Mouse (Mus musculus) CH12.LX (cell line): ENCODE data around the gene Bcl2l2. TPM values are rescaled to one million over a fixed set of nuclear protein-coding genes. Genes with fewer than 3 reads are reported as not detected.

ENCODE experiments used
- DNase-seq: peaks from one replicate; pipeline ENCODE4 v3.0.0-alpha.2; 2013; ENCODE audit errors: extremely low read depth
- H3K27ac ChIP-seq: 2 replicates; pipeline ENCODE4 v1.5.1; 2012; ENCODE audit warnings: low read depth, mild to moderate bottlenecking, control low read depth, moderate library complexity; ENCODE audit not compliant: insufficient read depth
- H3K27me3 ChIP-seq: replicated peaks from 2 replicates; pipeline ENCODE3; 2012; ENCODE audit warnings: inconsistent platforms
- H3K36me3 ChIP-seq, 2 experiments: replicated peaks in 1 of 2; 2 replicates each; pipeline versions ENCODE3 to v1.6.1; 2012; ENCODE audit warnings: inconsistent platforms in 1 of 2, low read length in 1 of 2, mild to moderate bottlenecking in 1 of 2, mixed read lengths in 1 of 2, moderate library complexity in 1 of 2; ENCODE audit not compliant: control insufficient read depth in 1 of 2, insufficient read depth in 1 of 2
- H3K4me1 ChIP-seq, 2 experiments: 2 replicates each; pipeline ENCODE4 v1.6.1; 2012; ENCODE audit warnings: inconsistent platforms in 1 of 2, moderate library complexity in 1 of 2; ENCODE audit not compliant: insufficient read depth in 2 of 2, control insufficient read depth in 1 of 2
- H3K4me2 ChIP-seq: 2 replicates; pipeline ENCODE4 v1.6.1; 2012; ENCODE audit warnings: low read depth, mild to moderate bottlenecking, control low read depth; ENCODE audit not compliant: poor library complexity, insufficient read depth, severe bottlenecking
- H3K4me3 ChIP-seq, 3 experiments: fragments of 150-350 bp in 1 of 3; sonication (generic) in 1 of 3; replicated peaks in 1 of 3; 2 replicates each; pipeline versions ENCODE3 to v1.5.1; 2011 to 2012; ENCODE audit warnings: low read depth in 2 of 3, low read length in 2 of 3, mild to moderate bottlenecking in 2 of 3, moderate library complexity in 2 of 3, control low read depth in 1 of 3, improper control_type of control experiment in 1 of 3, inconsistent platforms in 1 of 3, mixed read lengths in 1 of 3; ENCODE audit not compliant: poor library complexity in 1 of 3
- H3K79me2 ChIP-seq: replicated peaks from 2 replicates; pipeline ENCODE4 v1.6.1; 2012; ENCODE audit warnings: mild to moderate bottlenecking, moderate library complexity; ENCODE audit not compliant: control insufficient read depth, poor library complexity, insufficient read depth, severe bottlenecking; ENCODE audit errors: extremely low read depth
- H3K9ac ChIP-seq: 2 replicates; pipeline ENCODE4 v1.6.1; 2012; ENCODE audit warnings: low read depth, mild to moderate bottlenecking, control low read depth, moderate library complexity; ENCODE audit not compliant: insufficient read depth
- H3K9me3 ChIP-seq: replicated peaks from 2 replicates; pipeline ENCODE3; 2012; ENCODE audit warnings: low read length, inconsistent platforms, mixed read lengths
- BHLHE40 ChIP-seq: IDR thresholded peaks from 2 replicates; pipeline ENCODE4 v1.6.1; 2011; ENCODE audit warnings: mild to moderate bottlenecking, low read depth, low read length, improper control_type of control experiment
- CHD1 ChIP-seq: IDR thresholded peaks from 2 replicates; pipeline ENCODE4 v1.6.1; 2012; ENCODE audit warnings: low read depth, low read length, improper control_type of control experiment, inconsistent platforms
- CHD2 ChIP-seq: IDR thresholded peaks from 2 replicates; pipeline ENCODE4 v1.6.1; 2011; ENCODE audit warnings: low read length, improper control_type of control experiment
- CTCF ChIP-seq, 2 experiments: IDR thresholded peaks in 1 of 2; conservative IDR thresholded peaks in 1 of 2; 2 replicates each; pipeline ENCODE4 v1.5.1; 2011 to 2012; ENCODE audit warnings: low read depth in 2 of 2, low read length in 2 of 2, improper control_type of control experiment in 1 of 2, inconsistent platforms in 1 of 2, mild to moderate bottlenecking in 1 of 2, moderate library complexity in 1 of 2
- E2F4 ChIP-seq: IDR thresholded peaks from 2 replicates; pipeline ENCODE4 v1.6.1; 2011; ENCODE audit warnings: low read depth, low read length, improper control_type of control experiment; ENCODE audit not compliant: insufficient replicate concordance
- ELF1 ChIP-seq: IDR thresholded peaks from 2 replicates; pipeline ENCODE4 v1.6.1; 2014; ENCODE audit warnings: low read depth, mild to moderate bottlenecking, inconsistent platforms, low read length, improper control_type of control experiment
- EP300 ChIP-seq: IDR thresholded peaks from 2 replicates; pipeline ENCODE4 v1.6.1; 2011; ENCODE audit warnings: low read length, improper control_type of control experiment
- ETS1 ChIP-seq: conservative IDR thresholded peaks from 2 replicates; pipeline ENCODE4 v1.6.1; 2012; ENCODE audit warnings: low read depth, mild to moderate bottlenecking, inconsistent platforms, low read length, improper control_type of control experiment, moderate library complexity
- GABPA ChIP-seq: IDR thresholded peaks from 2 replicates; pipeline ENCODE4 v1.6.1; 2012; ENCODE audit warnings: low read depth, low read length, improper control_type of control experiment, inconsistent platforms; ENCODE audit not compliant: insufficient replicate concordance
- HCFC1 ChIP-seq: IDR thresholded peaks from 2 replicates; pipeline ENCODE4 v1.6.1; 2012; ENCODE audit warnings: low read depth, mild to moderate bottlenecking, inconsistent platforms, low read length, improper control_type of control experiment
- IRF4 ChIP-seq: IDR thresholded peaks from 2 replicates; pipeline ENCODE4 v1.6.1; 2014; ENCODE audit warnings: low read depth, mild to moderate bottlenecking, inconsistent platforms, low read length, improper control_type of control experiment
- JUN ChIP-seq: IDR thresholded peaks from 2 replicates; pipeline ENCODE4 v1.6.1; 2011; ENCODE audit warnings: low read depth, mild to moderate bottlenecking, low read length, improper control_type of control experiment, moderate library complexity; ENCODE audit not compliant: insufficient read depth
- JUND ChIP-seq: conservative IDR thresholded peaks from 2 replicates; pipeline ENCODE4 v1.6.1; 2011; ENCODE audit warnings: low read depth, low read length, improper control_type of control experiment
- KAT2A ChIP-seq: IDR thresholded peaks from 2 replicates; pipeline ENCODE4 v1.6.1; 2012; ENCODE audit warnings: low read length, improper control_type of control experiment, inconsistent platforms; ENCODE audit not compliant: insufficient replicate concordance
- MAFK ChIP-seq: IDR thresholded peaks from 2 replicates; pipeline ENCODE4 v1.6.1; 2011; ENCODE audit warnings: low read length, improper control_type of control experiment; ENCODE audit not compliant: insufficient replicate concordance
- MAX ChIP-seq: IDR thresholded peaks from 2 replicates; pipeline ENCODE4 v1.6.1; 2011; ENCODE audit warnings: low read length, improper control_type of control experiment
- MEF2A ChIP-seq: IDR thresholded peaks from 2 replicates; pipeline ENCODE4 v1.6.1; 2014; ENCODE audit warnings: low read depth, mild to moderate bottlenecking, inconsistent platforms, low read length, improper control_type of control experiment, borderline replicate concordance
- MYC ChIP-seq: IDR thresholded peaks from 2 replicates; pipeline ENCODE4 v1.6.1; 2011; ENCODE audit warnings: low read depth, mild to moderate bottlenecking, improper control_type of control experiment, low read length
- NELFE ChIP-seq: IDR thresholded peaks from 2 replicates; pipeline ENCODE4 v1.6.1; 2011; ENCODE audit warnings: low read depth, low read length, improper control_type of control experiment
- NRF1 ChIP-seq: IDR thresholded peaks from 2 replicates; pipeline ENCODE4 v1.6.1; 2014; ENCODE audit warnings: low read depth, mild to moderate bottlenecking, inconsistent platforms, low read length, improper control_type of control experiment, moderate library complexity
- PAX5 ChIP-seq: IDR thresholded peaks from 2 replicates; pipeline ENCODE4 v1.6.1; 2012; ENCODE audit warnings: low read length, inconsistent platforms, mixed read lengths
- POLR2A ChIP-seq: IDR thresholded peaks from 2 replicates; pipeline ENCODE4 v1.6.1; 2011; ENCODE audit warnings: low read depth, mild to moderate bottlenecking, improper control_type of control experiment, low read length
- POLR2AphosphoS2 ChIP-seq: IDR thresholded peaks from 2 replicates; pipeline ENCODE4 v1.6.1; 2011; ENCODE audit warnings: low read depth, low read length, improper control_type of control experiment
- RCOR1 ChIP-seq: conservative IDR thresholded peaks from 2 replicates; pipeline ENCODE4 v1.6.1; 2012; ENCODE audit warnings: low read depth, mild to moderate bottlenecking, inconsistent platforms, low read length, improper control_type of control experiment
- SIN3A ChIP-seq: IDR thresholded peaks from 2 replicates; pipeline ENCODE4 v1.6.1; 2012; ENCODE audit warnings: low read length, improper control_type of control experiment, inconsistent platforms
- SMC3 ChIP-seq: IDR thresholded peaks from 2 replicates; pipeline ENCODE4 v1.6.1; 2011; ENCODE audit warnings: low read depth, low read length, improper control_type of control experiment
- TCF12 ChIP-seq: IDR thresholded peaks from 2 replicates; pipeline ENCODE4 v1.6.1; 2014; ENCODE audit warnings: low read depth, mild to moderate bottlenecking, inconsistent platforms, low read length, improper control_type of control experiment
- USF2 ChIP-seq: conservative IDR thresholded peaks from 2 replicates; pipeline ENCODE4 v1.6.1; 2011; ENCODE audit warnings: low read depth, low read length, improper control_type of control experiment
- ZC3H11A ChIP-seq: IDR thresholded peaks from 2 replicates; pipeline ENCODE4 v1.6.1; 2012; ENCODE audit warnings: low read depth, mild to moderate bottlenecking, inconsistent platforms, low read length, improper control_type of control experiment
- ZMIZ1 ChIP-seq: IDR thresholded peaks from 2 replicates; pipeline ENCODE4 v1.6.1; 2012; ENCODE audit warnings: low read depth, mild to moderate bottlenecking, inconsistent platforms, low read length, improper control_type of control experiment
- ZNF384 ChIP-seq: IDR thresholded peaks from 2 replicates; pipeline ENCODE4 v1.6.1; 2012; ENCODE audit warnings: low read depth, low read length, improper control_type of control experiment, inconsistent platforms
- dilution Hi-C: fragments of 300-500 bp; cut with MboI; formaldehyde crosslinking; loops from 2 replicates; pipeline ENCODE4 v1.14.3; 2020; ENCODE audit warnings: low sequenced_read_pairs; ENCODE audit not compliant: extremely low pct_unique_long_range_greater_than_20kb, extremely low pct_ligation_motif_present
- in situ Hi-C: fragments of 300-500 bp; cut with MboI; formaldehyde crosslinking; loops from 3 replicates; pipeline ENCODE4 v1.14.3; 2019; ENCODE audit warnings: low sequenced_read_pairs, low pct_ligation_motif_present, low pct_unique_long_range_greater_than_20kb, mixed read lengths
- polyA plus RNA-seq: library from polyadenylated mRNA; unstranded; fragments of >175 nt; gene quantifications from 2 replicates; pipeline ENCODE4 v1.2.1, GENCODE M21; 2012; ENCODE audit warnings: low read depth; ENCODE audit not compliant: insufficient read length
- total RNA-seq, 2 experiments: library from RNA; depleted of rRNA; stranded (reverse); fragments of 300-350 nt in 1 of 2; fragments of >200 nt in 1 of 2; gene quantifications; 2 replicates each; pipeline ENCODE4 v1.2.3; 2012 to 2014

Bcl2l2 gene
- total and polyA plus RNA-seq, 3 experiments, result 0.50 to 6.2 (median 0.76) TPM

GRCm38 (mm10) chr14:54875844-54876538 lies 7.2 kb upstream of the Bcl2l2 start:
- H3K4me1 ChIP-seq, result peaks cover 3 to 14% of the 10 kb centered on the region in 2 experiments
- peak overlapping the region; percentile 49 to 96 (median 66) for H3K4me3 ChIP-seq
- no peaks in the 10 kb centered on the region for H3K9me3 ChIP-seq
- no peaks in the 10 kb centered on the region for H3K36me3 ChIP-seq
- TF ChIP-seq TCF12, result no peak
- TF ChIP-seq JUN, result no peak
- TF ChIP-seq MAX, result no peak
- TF ChIP-seq IRF4, result no peak
- no peak for TF ChIP-seq NRF1
- TF ChIP-seq BHLHE40, result no peak
- TF ChIP-seq SIN3A, result no peak
- no peak for TF ChIP-seq POLR2AphosphoS2
- no peak for TF ChIP-seq USF2
- no peak for TF ChIP-seq ZNF384
- TF ChIP-seq CHD2, result no peak
- no peak for TF ChIP-seq PAX5
- no peak for TF ChIP-seq POLR2A
- no peaks in the 10 kb centered on the region for H3K79me2 ChIP-seq
- DNase-seq, result no peak
- in situ Hi-C loops, result no loop called here
- peaks cover 30% of the 10 kb centered on the region for H3K27me3 ChIP-seq
- dilution Hi-C loops, result no loop called here
- peak overlapping the region; percentile 75 for H3K9ac ChIP-seq
- H3K27ac ChIP-seq, result no peak overlapping the region
- H3K4me2 ChIP-seq, result peak overlapping the region; percentile 46

- Histone ChIP-seq H3K79me2 (no peaks in the 10 kb centered on the region), H3K27ac (no peak overlapping the region), H3K9ac (peak overlapping the region; percentile 75), H3K4me2 (peak overlapping the region; percentile 46), H3K4me1 (peaks cover 2 to 14% of the 10 kb centered on the region in 2 experiments), H3K27me3 (peaks cover 35% of the 10 kb centered on the region), H3K4me3 (peak overlapping the region; percentile 49 to 96 (median 66)), H3K9me3 (no peaks in the 10 kb centered on the region), H3K36me3 (no peaks in the 10 kb centered on the region)
- in situ Hi-C loops (no loop called here), dilution Hi-C loops (no loop called here)
- peak; percentile 76 for DNase-seq
- no peak for TF ChIP-seq MEF2A
- no peak for TF ChIP-seq RCOR1
- TF ChIP-seq USF2, result no peak
- no peak for TF ChIP-seq E2F4
- no peak for TF ChIP-seq MAFK
- TF ChIP-seq CHD1, result no peak
- no peak for TF ChIP-seq POLR2AphosphoS2
- peak; percentile 84 for TF ChIP-seq NRF1
- peak; percentile 75 for TF ChIP-seq ZMIZ1
- no peak for TF ChIP-seq GABPA
- peak; percentile 88 for TF ChIP-seq BHLHE40
- no peak for TF ChIP-seq JUN
- no peak; the same call in 1 of the 2 replicates for TF ChIP-seq IRF4
- no peak for TF ChIP-seq ZC3H11A
- no peak for TF ChIP-seq CHD2
- TF ChIP-seq NELFE, result peak; percentile 72
- peak; percentile 47; the same call in 1 of the 2 replicates for TF ChIP-seq SIN3A
- TF ChIP-seq JUND, result no peak
- peak; percentile 57; the same call in 1 of the 2 replicates for TF ChIP-seq ELF1
- TF ChIP-seq MYC, result peak; percentile 13; the same call in 1 of the 2 replicates
- no peak for TF ChIP-seq KAT2A
- TF ChIP-seq CTCF (conservative IDR thresholded peaks at IDR 0.05 in 1 of 2, IDR thresholded peaks at IDR 0.05 in 1 of 2; ENCODE audit: low read depth in 2 of 2, low read length in 2 of 2), result no peak
- no peak for TF ChIP-seq SMC3
- peak; percentile 74 for TF ChIP-seq POLR2A
- TF ChIP-seq ETS1, result no peak
- peak; percentile 67 for TF ChIP-seq TCF12
- TF ChIP-seq EP300, result no peak
- TF ChIP-seq HCFC1, result no peak
Observed at GRCm38 (mm10) chr14:54876539-54877047, 6.6 kb upstream of the Bcl2l2 start.
